ENCODE assay signal across 14 mouse cellular contexts in genomic region chr5:121283051-121283450, GRCm38 (mm10).
"Had no signal": no experiment of that assay in that cellular context is flagged by ENCODE, and none has a peak within 500 bp of the region (broad histone marks: within the 10 kb centered on the region; RNA-seq: fewer than 3 reads in every experiment).

No protein-coding gene starts in this region.

- H3K27ac ChIP-seq: limb, embryonic 12.5 days; midbrain, embryonic 15.5 days; neural tube, embryonic 12.5 days; stomach, postnatal 0 days had no signal

- DNase-seq: kidney, adult 8-10 months; kidney, postnatal 25 days; lung, adult 2 months; lung, postnatal 36 days; thymus, adult 2 months; thymus, postnatal 25 days had no signal

- H3K9me3 ChIP-seq: limb, embryonic 12.5 days; megakaryocyte, embryonic 14.5 days; midbrain, embryonic 15.5 days; neural tube, embryonic 12.5 days had no signal

- H3K4me1 ChIP-seq: limb, embryonic 12.5 days; midbrain, embryonic 15.5 days; neural tube, embryonic 12.5 days had no signal

- H3K27me3 ChIP-seq: limb, embryonic 12.5 days; megakaryocyte, embryonic 14.5 days; midbrain, embryonic 15.5 days; neural tube, embryonic 12.5 days had no signal

- H3K9ac ChIP-seq: limb, embryonic 12.5 days; midbrain, embryonic 15.5 days; neural tube, embryonic 12.5 days had no signal

- ATAC-seq: intestine, embryonic 16.5 days; lung, postnatal 0 days; midbrain, embryonic 15.5 days had no signal

- H3K4me2 ChIP-seq: limb, embryonic 12.5 days; midbrain, embryonic 11.5 days; midbrain, embryonic 15.5 days; neural tube, embryonic 12.5 days had no signal

- H3K4me3 ChIP-seq: limb, embryonic 12.5 days; megakaryocyte, embryonic 14.5 days; midbrain, embryonic 15.5 days; neural tube, embryonic 12.5 days had no signal
